Mouse (Mus musculus) lung, adult 2 months (tissue): ENCODE results near the gene Wdr43.

ENCODE experiments used
- CTCF ChIP-seq: fragments of 200-500 bp; IDR thresholded peaks from 2 replicates; pipeline ENCODE4 v1.5.1; 2011; ENCODE audit warnings: mild to moderate bottlenecking, low read length, control low read depth; ENCODE audit not compliant: insufficient read depth
- POLR2A ChIP-seq: fragments of 200-500 bp; IDR thresholded peaks from 2 replicates; pipeline ENCODE4 v1.6.1; 2011; ENCODE audit warnings: low read depth, mild to moderate bottlenecking, control low read depth, low read length, borderline replicate concordance; ENCODE audit errors: extremely low read depth

DNA sequence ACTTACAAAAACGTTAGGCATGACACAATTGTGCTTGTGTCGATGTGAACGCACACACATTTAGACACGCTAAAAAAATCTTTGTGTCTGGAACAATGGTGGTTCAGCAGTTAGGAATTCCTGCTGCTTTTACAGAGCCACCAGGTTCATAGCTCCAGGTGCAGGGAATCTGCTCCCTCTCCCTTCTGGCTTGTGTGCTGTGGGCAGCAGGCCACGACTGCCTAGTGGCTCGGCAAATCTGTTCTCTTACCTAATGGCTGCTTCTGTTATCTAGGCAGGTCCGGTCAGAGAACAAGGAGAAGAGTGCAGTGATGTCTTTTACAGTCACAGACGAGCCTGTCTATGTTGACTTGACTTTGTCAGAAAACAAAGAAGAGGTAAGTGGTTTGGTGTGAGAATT lies 17.7 kb downstream of the Wdr43 start:
- TF ChIP-seq CTCF: no peak
- TF ChIP-seq POLR2A: no peak
